Mouse (Mus musculus): ENCODE results near the gene Nhlh2. TPM values are rescaled to one million over a fixed set of nuclear protein-coding genes. Genes with fewer than 3 reads are reported as not detected.

The Nhlh2 gene
- total and polyA plus RNA-seq, 2 experiments = not detected

DNA sequence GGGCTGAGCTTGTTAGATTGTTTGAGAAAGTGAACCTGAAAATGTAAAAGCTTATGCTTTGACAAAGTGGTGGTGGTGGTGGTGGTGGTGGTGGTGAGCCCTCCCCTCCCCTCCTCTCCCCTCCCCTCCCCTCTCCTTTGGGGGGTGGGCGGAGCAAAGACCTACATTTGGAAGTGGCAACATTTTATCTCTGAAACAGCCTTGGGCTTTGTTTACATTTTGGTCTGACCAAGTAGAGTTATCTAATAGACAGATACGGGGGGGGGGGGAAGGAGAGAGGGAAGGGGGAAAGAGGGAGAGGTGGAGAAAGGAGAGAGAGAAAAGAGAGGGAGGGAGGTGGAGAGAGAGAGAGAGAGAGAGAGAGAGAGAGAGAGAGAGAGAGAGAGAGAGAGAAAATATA lies 12.8 kb downstream of the Nhlh2 start:
- H3K9ac ChIP-seq (ENCODE audit: low read depth, low read length) = no peak overlapping the region
- WGBS = 12% methylated on average over 2 of the region's 2 CpGs
- H3K36me3 ChIP-seq (ENCODE audit: control insufficient read depth, insufficient read depth, low read length) = no peaks in the 10 kb centered on the region
- TF ChIP-seq CTCF (IDR thresholded peaks at IDR 0.05; ENCODE audit: low read depth, low read length) (no peak), POLR2A (IDR thresholded peaks at IDR 0.05; ENCODE audit: extremely low read depth, insufficient read depth, low read length) (no peak)
- no peaks in the 10 kb centered on the region for H3K79me2 ChIP-seq (ENCODE audit: control insufficient read depth, insufficient read depth, low read length)
- no peak for DNase-seq (ENCODE audit: extremely low read depth, low read depth, low spot score)
- H3K4me3 ChIP-seq (ENCODE audit: insufficient read depth, low read depth, low read length) = no peak overlapping the region
- H3K27me3 ChIP-seq (ENCODE audit: control insufficient read depth, insufficient read depth, low read length) = peaks cover 9% of the 10 kb centered on the region; the same call in 1 of the 2 replicates
- H3K27ac ChIP-seq (replicated peaks; ENCODE audit: insufficient read depth, low read depth, low read length) = no peak overlapping the region
- H3K4me1 ChIP-seq (ENCODE audit: control insufficient read depth, insufficient read depth, low read length) = no peaks in the 10 kb centered on the region

DNA sequence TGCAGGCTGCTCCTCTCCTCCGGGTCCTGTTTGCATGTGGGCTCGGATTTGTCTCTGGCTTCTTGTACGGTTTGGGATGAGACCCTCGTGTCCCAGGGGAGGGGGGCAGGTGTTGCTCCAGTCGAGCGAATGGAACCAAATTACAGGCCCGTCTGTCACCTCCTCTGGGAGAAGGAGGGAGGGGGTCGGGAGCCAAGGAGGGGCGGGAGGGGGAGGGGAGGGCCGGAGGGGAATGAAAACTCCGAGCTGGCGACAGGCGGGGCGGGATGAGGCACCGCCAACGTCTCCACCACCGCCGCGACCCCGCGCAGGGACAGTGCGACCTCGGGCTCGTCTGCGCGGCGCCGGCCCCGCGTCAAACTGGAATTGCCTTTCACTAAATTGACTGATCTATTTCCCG lies 13.5 kb downstream of the Nhlh2 start:
- WGBS = 2% methylated on average over 31 of the region's 31 CpGs
- H3K27ac ChIP-seq (replicated peaks; ENCODE audit: insufficient read depth, low read depth, low read length) = no peak overlapping the region
- no peaks in the 10 kb centered on the region for H3K4me1 ChIP-seq (ENCODE audit: control insufficient read depth, insufficient read depth, low read length)
- no peak overlapping the region for H3K9ac ChIP-seq (ENCODE audit: low read depth, low read length)
- no peaks in the 10 kb centered on the region for H3K36me3 ChIP-seq (ENCODE audit: control insufficient read depth, insufficient read depth, low read length)
- no peak overlapping the region for H3K4me3 ChIP-seq (ENCODE audit: insufficient read depth, low read depth, low read length)
- H3K79me2 ChIP-seq (ENCODE audit: control insufficient read depth, insufficient read depth, low read length) = no peaks in the 10 kb centered on the region
- H3K27me3 ChIP-seq (ENCODE audit: control insufficient read depth, insufficient read depth, low read length) = peaks cover 9% of the 10 kb centered on the region; the same call in 1 of the 2 replicates
- no peak for DNase-seq (ENCODE audit: extremely low read depth, low read depth, low spot score)
- TF ChIP-seq POLR2A (IDR thresholded peaks at IDR 0.05; ENCODE audit: extremely low read depth, insufficient read depth, low read length) (no peak), CTCF (IDR thresholded peaks at IDR 0.05; ENCODE audit: low read depth, low read length) (no peak)

DNA sequence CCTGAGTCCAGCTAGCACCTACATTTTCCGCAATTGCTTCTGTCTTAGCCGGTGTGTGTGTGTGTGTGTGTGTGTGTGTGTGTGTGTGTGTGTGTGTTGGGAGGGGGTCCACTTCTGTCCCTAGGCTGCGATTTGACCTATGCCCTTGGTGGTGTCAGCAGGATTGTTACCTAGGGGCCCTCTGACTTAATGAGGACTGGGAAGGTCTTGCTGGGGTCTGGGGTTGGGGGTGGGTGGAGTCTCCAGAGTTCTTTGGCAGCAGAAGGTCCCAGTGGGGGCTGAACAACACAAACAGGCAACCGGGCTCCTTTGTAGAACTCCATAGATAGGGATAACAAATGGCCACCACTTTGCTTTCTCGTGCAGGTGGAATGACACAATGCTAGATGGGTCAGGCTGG lies 14.0 kb downstream of the Nhlh2 start:
- no peak overlapping the region for H3K9ac ChIP-seq (ENCODE audit: low read depth, low read length)
- no peak overlapping the region for H3K4me3 ChIP-seq (ENCODE audit: insufficient read depth, low read depth, low read length)
- H3K27ac ChIP-seq (replicated peaks; ENCODE audit: insufficient read depth, low read depth, low read length) = no peak overlapping the region
- no peaks in the 10 kb centered on the region for H3K4me1 ChIP-seq (ENCODE audit: control insufficient read depth, insufficient read depth, low read length)
- DNase-seq (ENCODE audit: extremely low read depth, low read depth, low spot score) = no peak
- H3K27me3 ChIP-seq (ENCODE audit: control insufficient read depth, insufficient read depth, low read length) = peaks cover 9% of the 10 kb centered on the region; the same call in 1 of the 2 replicates
- no peak for TF ChIP-seq CTCF (IDR thresholded peaks at IDR 0.05; ENCODE audit: low read depth, low read length)
- TF ChIP-seq POLR2A (IDR thresholded peaks at IDR 0.05; ENCODE audit: extremely low read depth, insufficient read depth, low read length) = no peak
- no peaks in the 10 kb centered on the region for H3K79me2 ChIP-seq (ENCODE audit: control insufficient read depth, insufficient read depth, low read length)
- WGBS = 35% methylated on average over 5 of the region's 5 CpGs
- H3K36me3 ChIP-seq (ENCODE audit: control insufficient read depth, insufficient read depth, low read length) = no peaks in the 10 kb centered on the region

DNA sequence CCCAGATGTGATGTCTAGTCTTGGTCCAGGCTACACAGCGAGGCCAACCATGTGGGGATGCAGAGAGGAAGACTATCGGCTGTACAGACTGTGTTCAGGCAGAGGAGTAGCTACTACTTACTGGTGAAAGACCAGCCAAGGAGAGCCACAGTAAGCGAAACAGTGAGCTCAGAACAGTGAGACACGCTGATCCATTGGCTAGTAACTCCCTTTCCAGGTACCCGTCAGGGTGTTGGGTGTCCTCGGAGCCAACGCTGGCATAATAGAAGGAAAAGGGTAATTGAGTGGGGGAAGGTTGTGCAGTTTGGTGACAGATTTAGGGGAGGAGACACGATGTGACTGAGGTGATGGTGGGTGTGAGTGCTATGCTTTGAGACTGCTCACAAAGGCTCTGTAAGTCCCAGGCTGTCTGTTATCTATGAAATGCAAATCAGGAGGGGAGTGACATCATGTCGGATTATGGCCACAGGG lies 15.1 kb downstream of the Nhlh2 start:
- Histone ChIP-seq H3K9ac (ENCODE audit: low read depth, low read length) (no peak overlapping the region), H3K36me3 (ENCODE audit: control insufficient read depth, insufficient read depth, low read length) (no peaks in the 10 kb centered on the region), H3K4me1 (ENCODE audit: control insufficient read depth, insufficient read depth, low read length) (no peaks in the 10 kb centered on the region), H3K4me3 (ENCODE audit: insufficient read depth, low read depth, low read length) (no peak overlapping the region), H3K27me3 (ENCODE audit: control insufficient read depth, insufficient read depth, low read length) (peaks cover 9% of the 10 kb centered on the region; the same call in 1 of the 2 replicates), H3K79me2 (ENCODE audit: control insufficient read depth, insufficient read depth, low read length) (no peaks in the 10 kb centered on the region), H3K27ac (replicated peaks; ENCODE audit: insufficient read depth, low read depth, low read length) (no peak overlapping the region)
- no peak for DNase-seq (ENCODE audit: extremely low read depth, low read depth, low spot score)
- 73% methylated on average over 9 of the region's 9 CpGs for WGBS
- no peak for TF ChIP-seq CTCF (IDR thresholded peaks at IDR 0.05; ENCODE audit: low read depth, low read length)
- no peak for TF ChIP-seq POLR2A (IDR thresholded peaks at IDR 0.05; ENCODE audit: extremely low read depth, insufficient read depth, low read length)

DNA sequence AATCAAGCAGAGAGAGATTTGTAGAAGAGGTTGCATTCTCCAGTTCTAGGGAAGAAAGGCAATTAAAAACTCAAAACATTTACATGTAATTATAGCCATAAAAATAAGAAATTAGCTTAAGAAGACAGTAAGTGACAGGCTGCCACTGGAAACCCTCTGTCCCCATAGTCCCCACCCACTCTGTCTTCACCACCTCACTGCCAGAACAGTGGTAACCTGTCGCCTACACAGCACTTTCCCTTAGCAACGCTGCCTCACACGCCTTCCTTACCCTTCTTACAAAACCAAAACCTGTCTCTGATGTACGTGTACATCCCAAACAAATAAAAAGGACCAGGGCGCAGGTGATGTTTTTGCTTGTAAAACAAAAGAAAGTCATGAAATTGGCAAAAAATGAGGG lies 15.8 kb downstream of the Nhlh2 start:
- Histone ChIP-seq H3K4me1 (ENCODE audit: control insufficient read depth, insufficient read depth, low read length) (no peaks in the 10 kb centered on the region), H3K79me2 (ENCODE audit: control insufficient read depth, insufficient read depth, low read length) (no peaks in the 10 kb centered on the region), H3K9ac (ENCODE audit: low read depth, low read length) (no peak overlapping the region), H3K4me3 (ENCODE audit: insufficient read depth, low read depth, low read length) (no peak overlapping the region), H3K27ac (replicated peaks; ENCODE audit: insufficient read depth, low read depth, low read length) (no peak overlapping the region), H3K27me3 (ENCODE audit: control insufficient read depth, insufficient read depth, low read length) (peaks cover 9% of the 10 kb centered on the region; the same call in 1 of the 2 replicates), H3K36me3 (ENCODE audit: control insufficient read depth, insufficient read depth, low read length) (no peaks in the 10 kb centered on the region)
- no peak for TF ChIP-seq POLR2A (IDR thresholded peaks at IDR 0.05; ENCODE audit: extremely low read depth, insufficient read depth, low read length)
- TF ChIP-seq CTCF (IDR thresholded peaks at IDR 0.05; ENCODE audit: low read depth, low read length) = no peak
- no peak for DNase-seq (ENCODE audit: extremely low read depth, low read depth, low spot score)
- 63% methylated on average over 5 of the region's 5 CpGs for WGBS

DNA sequence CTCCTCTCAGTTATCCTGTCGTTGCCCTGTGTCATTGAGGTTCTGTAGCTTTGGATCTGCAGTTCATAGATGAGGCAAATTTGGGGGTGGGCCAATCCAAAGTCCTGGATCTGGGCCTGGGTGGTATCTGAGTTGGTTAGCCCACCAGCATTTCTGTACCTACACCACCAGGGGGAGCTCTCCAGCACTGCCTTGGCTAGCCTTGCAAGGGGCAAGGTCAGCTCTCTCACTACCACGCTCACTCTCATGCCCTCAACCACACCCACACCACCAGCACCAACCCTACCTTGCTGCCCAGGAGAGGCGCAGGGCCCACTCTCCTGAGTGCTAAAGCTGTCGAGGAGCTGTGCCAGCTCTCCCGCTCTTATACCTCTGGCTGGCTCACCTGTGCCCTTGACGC lies 18.0 kb downstream of the Nhlh2 start:
- DNase-seq (ENCODE audit: extremely low read depth, low read depth, low spot score) = peak; percentile 13

More for the DNA sequence above, 18.0 kb downstream of the Nhlh2 start:
- Histone ChIP-seq H3K27me3 (ENCODE audit: control insufficient read depth, insufficient read depth, low read length) (0 out of 2 replicates have a peak, but pooled peaks cover 6% of the 10 kb centered on the region), H3K36me3 (ENCODE audit: control insufficient read depth, insufficient read depth, low read length) (no peaks in the 10 kb centered on the region), H3K4me3 (ENCODE audit: insufficient read depth, low read depth, low read length) (no peak overlapping the region), H3K27ac (replicated peaks; ENCODE audit: insufficient read depth, low read depth, low read length) (no peak overlapping the region), H3K9ac (ENCODE audit: low read depth, low read length) (no peak overlapping the region), H3K4me1 (ENCODE audit: control insufficient read depth, insufficient read depth, low read length) (no peaks in the 10 kb centered on the region), H3K79me2 (ENCODE audit: control insufficient read depth, insufficient read depth, low read length) (no peaks in the 10 kb centered on the region)
- 70% methylated on average over 6 of the region's 6 CpGs for WGBS
- no peak for TF ChIP-seq POLR2A (IDR thresholded peaks at IDR 0.05; ENCODE audit: extremely low read depth, insufficient read depth, low read length)
- peak; percentile 82 for TF ChIP-seq CTCF (IDR thresholded peaks at IDR 0.05; ENCODE audit: low read depth, low read length)
